Mouse (Mus musculus) cerebellum, adult 11 months (tissue): Measurements from ENCODE around the gene C87499.

ENCODE experiments used
- DNase-seq: peaks from one replicate; pipeline ENCODE4 v3.0.0; 2022

C87499 gene

GRCm38 (mm10) chr4:88634311-88634710, at the start of gene C87499:
Gene C87499 (minus strand): TSS chr4:88634411.
- DNase-seq: no peak

DNA sequence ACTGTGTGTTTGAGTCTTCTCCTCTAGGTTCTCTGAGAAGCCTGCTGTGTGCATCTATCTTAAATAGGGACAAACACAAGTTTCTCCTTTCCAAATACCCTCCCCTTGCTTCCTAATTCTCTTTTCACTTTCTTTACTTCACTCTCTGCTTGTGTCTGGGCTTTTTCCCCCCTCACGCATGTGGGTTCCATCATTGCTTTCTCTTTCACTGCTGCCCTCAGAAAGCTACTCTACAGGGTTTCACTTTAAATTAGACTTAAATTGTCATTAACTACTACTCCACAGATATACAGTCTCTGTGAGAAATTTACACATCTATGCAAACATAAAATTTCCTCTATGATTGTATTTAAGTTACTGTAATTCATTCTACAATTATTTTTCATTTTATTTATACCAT, 49.6 kb upstream of the C87499 start, which contains the start of gene Ifna2:
Gene Ifna2, minus strand, starts transcription at position 101 of the 400 bp plus-strand sequence.
- DNase-seq: no peak

DNA sequence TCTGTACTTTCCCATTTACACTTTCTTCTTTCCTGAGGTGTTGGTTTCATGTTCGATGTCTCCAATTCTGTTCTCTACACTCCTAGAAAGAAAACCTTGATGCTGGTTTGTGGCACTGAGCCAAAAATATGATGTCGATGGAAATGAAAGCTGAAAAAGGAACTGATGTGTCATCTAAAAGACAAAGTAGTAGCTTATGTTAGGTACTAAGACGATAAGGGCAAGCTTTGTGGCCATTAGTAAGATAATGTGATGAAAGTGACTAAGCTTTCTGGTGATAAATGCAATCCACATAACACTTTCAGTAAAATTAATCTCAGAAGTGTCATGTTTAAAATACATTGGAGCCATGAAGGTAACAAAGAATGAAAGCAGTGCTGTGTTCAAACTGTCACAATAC, 47.1 kb upstream of the C87499 start:
- no peak for DNase-seq

- no peak for DNase-seq
These were observed 46.2 kb upstream of the C87499 start for GRCm38 (mm10) chr4:88680362-88680761.

- DNase-seq: no peak
These were observed 42.6 kb upstream of the C87499 start, which contains the start of gene Ifna16 for GRCm38 (mm10) chr4:88676824-88677223. Gene Ifna16 (minus strand): TSS chr4:88676924.

GRCm38 (mm10) chr4:88655461-88655860, 21.2 kb upstream of the C87499 start:
- DNase-seq: no peak

GRCm38 (mm10) chr4:88653644-88654043, 19.4 kb upstream of the C87499 start:
- DNase-seq: no peak

GRCm38 (mm10) chr4:88644359-88644758, 10.1 kb upstream of the C87499 start, which contains the start of gene Ifna13:
Gene Ifna13 (minus strand): TSS chr4:88644459.
- no peak for DNase-seq

- DNase-seq: no peak
These were observed 8.3 kb upstream of the C87499 start for GRCm38 (mm10) chr4:88642526-88642925.

GRCm38 (mm10) chr4:88641077-88641831, 7.0 kb upstream of the C87499 start:
- DNase-seq: peak; percentile 84

- DNase-seq: no peak
These were observed 6.5 kb upstream of the C87499 start for GRCm38 (mm10) chr4:88640704-88641076.

- DNase-seq: no peak
These were observed 30.9 kb downstream of the C87499 start, which contains the start of gene Ifna12 for GRCm38 (mm10) chr4:88603276-88603675. Gene Ifna12 (minus strand): TSS chr4:88603376.

DNA sequence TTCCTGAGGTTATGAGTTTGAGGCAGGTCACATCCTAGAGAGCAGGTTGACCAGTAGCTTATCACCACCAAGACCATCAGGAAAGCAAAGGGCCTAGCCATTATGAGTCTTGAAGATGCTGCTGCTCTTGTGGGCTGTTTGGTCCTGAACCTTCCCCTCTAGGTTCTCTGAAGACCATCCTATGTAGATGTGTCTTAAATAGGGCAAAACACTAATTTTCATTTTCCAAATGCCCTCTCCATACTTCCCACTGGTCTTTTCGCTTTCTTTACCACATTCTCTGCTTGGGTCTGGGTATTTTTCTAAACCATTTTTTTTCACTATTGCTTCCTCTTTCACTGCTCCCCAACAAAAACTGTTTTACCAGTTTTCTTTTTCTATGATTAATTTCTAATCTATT, 41.9 kb downstream of the C87499 start, which contains the start of gene Ifna9:
Gene Ifna9, minus strand, starts transcription at position 101 of the 400 bp plus-strand sequence.
- DNase-seq: no peak
